Mouse (Mus musculus) megakaryocyte, embryonic 14.5 days (primary cell): Measurements from ENCODE around the gene Rbbp6.

Experiments
- FLI1 ChIP-seq: IDR thresholded peaks from 2 replicates; pipeline ENCODE4 v1.6.1; 2012; ENCODE audit warnings: low read length, inconsistent platforms, mixed read lengths
- GATA1 ChIP-seq: IDR thresholded peaks from 3 replicates; pipeline ENCODE4 v1.6.1; 2012; ENCODE audit warnings: mixed read lengths, low read length, inconsistent platforms, borderline replicate concordance

GRCm38 (mm10) chr7:123001341-123002027 lies 36.0 kb downstream of the Rbbp6 start:
- no peak for TF ChIP-seq GATA1
- no peak for TF ChIP-seq FLI1
